Mouse (Mus musculus) embryonic facial prominence, embryonic 15.5 days (tissue): ENCODE measurements around the gene Golph3. TPM values are rescaled to one million over a fixed set of nuclear protein-coding genes. Genes with fewer than 3 reads are reported as not detected.

ENCODE experiments used
- ATAC-seq: fragments of 200-750 bp; cut with Nextera tagmentation; 2 replicates; pipeline ENCODE4 v1.8.0; 2017; ENCODE audit warnings: low read depth, moderate TSS enrichment; ENCODE audit not compliant: insufficient number of reproducible peaks, low FRiP score, low TSS enrichment
- H3K27ac ChIP-seq: fragments of 300-500 bp; sonication (generic); replicated peaks from 2 replicates; pipeline ENCODE4 v1.5.1; 2015; ENCODE audit warnings: mild to moderate bottlenecking, inconsistent platforms
- H3K27me3 ChIP-seq: fragments of 300-500 bp; sonication (generic); 2 replicates; pipeline ENCODE4 v1.6.1; 2015; ENCODE audit warnings: inconsistent platforms
- H3K36me3 ChIP-seq: fragments of 300-500 bp; sonication (generic); 2 replicates; pipeline ENCODE4 v1.6.1; 2015; ENCODE audit warnings: mild to moderate bottlenecking, inconsistent platforms
- H3K4me1 ChIP-seq: fragments of 300-500 bp; sonication (generic); 2 replicates; pipeline ENCODE4 v1.6.1; 2015; ENCODE audit warnings: inconsistent platforms
- H3K4me2 ChIP-seq: fragments of 300-500 bp; sonication (generic); replicated peaks from 2 replicates; pipeline ENCODE4 v1.6.1; 2015; ENCODE audit warnings: mild to moderate bottlenecking, inconsistent platforms
- H3K4me3 ChIP-seq: fragments of 300-500 bp; sonication (generic); replicated peaks from 2 replicates; pipeline ENCODE4 v1.5.1; 2015; ENCODE audit warnings: mild to moderate bottlenecking, inconsistent platforms
- H3K9ac ChIP-seq: fragments of 300-500 bp; sonication (generic); 2 replicates; pipeline ENCODE4 v1.6.1; 2015; ENCODE audit warnings: inconsistent platforms
- H3K9me3 ChIP-seq: fragments of 300-500 bp; sonication (generic); replicated peaks from 2 replicates; pipeline ENCODE4 v1.6.1; 2016; ENCODE audit warnings: inconsistent platforms
- WGBS: fragments of 180-500 bp; shearing (Covaris S2); methylation state at CpG from one replicate; pipeline ENCODE4 v1.1.7; 2015; 5-methylcytosine and 5-hydroxymethylcytosine counted together
- polyA plus RNA-seq: library from polyadenylated mRNA; unstranded; fragments of >200 nt; fragmentation: Nextera tagmentation; extraction: Ambion mirVana; gene quantifications from 2 replicates; pipeline ENCODE4 v1.2.1, GENCODE M21; 2015

Golph3 gene
- polyA plus RNA-seq, 1 experiment from 2014 or later, result 93.5 TPM

GRCm38 (mm10) chr15:12337779-12338137 is 16.5 kb downstream of the Golph3 start:
- WGBS, result 49% methylated on average over 3 of the region's 3 CpGs
- H3K27ac ChIP-seq, result no peak overlapping the region

GRCm38 (mm10) chr15:12340536-12341400 is 19.5 kb downstream of the Golph3 start:
- Histone ChIP-seq H3K27me3 (no peaks in the 10 kb centered on the region), H3K4me3 (no peak overlapping the region), H3K4me1 (peaks cover 6% of the 10 kb centered on the region; the same call in 1 of the 2 replicates), H3K9me3 (no peaks in the 10 kb centered on the region), H3K27ac (no peak overlapping the region), H3K4me2 (no peak overlapping the region), H3K36me3 (peaks cover 17% of the 10 kb centered on the region), H3K9ac (no peak overlapping the region)
- ATAC-seq, result no peak
- WGBS, result 76% methylated on average over 5 of the region's 5 CpGs

More at GRCm38 (mm10) chr15:12337779-12338137, 16.5 kb downstream of the Golph3 start:
- no peak overlapping the region for H3K4me2 ChIP-seq
- H3K4me1 ChIP-seq, result peaks cover 6% of the 10 kb centered on the region; the same call in 1 of the 2 replicates
- H3K9ac ChIP-seq, result no peak overlapping the region
- no peaks in the 10 kb centered on the region for H3K9me3 ChIP-seq
- peaks cover 4% of the 10 kb centered on the region; the same call in 1 of the 2 replicates for H3K36me3 ChIP-seq
- no peak overlapping the region for H3K4me3 ChIP-seq
- no peak for ATAC-seq
- H3K27me3 ChIP-seq, result no peaks in the 10 kb centered on the region

- Histone ChIP-seq H3K9ac (no peak overlapping the region), H3K4me2 (no peak overlapping the region), H3K27me3 (no peaks in the 10 kb centered on the region), H3K4me1 (peaks cover 4% of the 10 kb centered on the region; the same call in 1 of the 2 replicates), H3K9me3 (no peaks in the 10 kb centered on the region), H3K4me3 (no peak overlapping the region), H3K27ac (no peak overlapping the region), H3K36me3 (peaks cover 17% of the 10 kb centered on the region)
- 52% methylated on average over 4 of the region's 4 CpGs for WGBS
- ATAC-seq, result no peak
Measured at GRCm38 (mm10) chr15:12341401-12341758, 20.1 kb downstream of the Golph3 start.

- no peak overlapping the region for H3K9ac ChIP-seq
- H3K27ac ChIP-seq, result no peak overlapping the region
- peaks cover 41% of the 10 kb centered on the region for H3K36me3 ChIP-seq
- H3K4me3 ChIP-seq, result no peak overlapping the region
- no peak overlapping the region for H3K4me2 ChIP-seq
- WGBS, result 94% methylated on average over 3 of the region's 3 CpGs
- H3K27me3 ChIP-seq, result no peaks in the 10 kb centered on the region
- no peak for ATAC-seq
- no peaks in the 10 kb centered on the region for H3K9me3 ChIP-seq
- no peaks in the 10 kb centered on the region for H3K4me1 ChIP-seq
Measured at GRCm38 (mm10) chr15:12346916-12347315, 25.7 kb downstream of the Golph3 start.

- Histone ChIP-seq H3K36me3 (peaks cover 48% of the 10 kb centered on the region), H3K27me3 (no peaks in the 10 kb centered on the region), H3K27ac (no peak overlapping the region), H3K4me1 (no peaks in the 10 kb centered on the region), H3K4me2 (no peak overlapping the region), H3K9ac (no peak overlapping the region), H3K9me3 (no peaks in the 10 kb centered on the region), H3K4me3 (no peak overlapping the region)
- no peak for ATAC-seq
- WGBS, result 76% methylated on average over 3 of the region's 3 CpGs
Measured at GRCm38 (mm10) chr15:12348950-12349349, 27.7 kb downstream of the Golph3 start.

- ATAC-seq, result no peak
- Histone ChIP-seq H3K4me1 (no peaks in the 10 kb centered on the region), H3K9ac (no peak overlapping the region), H3K4me2 (no peak overlapping the region), H3K27ac (no peak overlapping the region), H3K27me3 (no peaks in the 10 kb centered on the region), H3K36me3 (peaks cover 52% of the 10 kb centered on the region), H3K9me3 (no peaks in the 10 kb centered on the region), H3K4me3 (no peak overlapping the region)
- 85% methylated on average over 5 of the region's 5 CpGs for WGBS
Measured at GRCm38 (mm10) chr15:12349840-12350239, 28.6 kb downstream of the Golph3 start.

GRCm38 (mm10) chr15:12351470-12351869 is 30.2 kb downstream of the Golph3 start:
- Histone ChIP-seq H3K36me3 (peaks cover 65% of the 10 kb centered on the region), H3K27me3 (no peaks in the 10 kb centered on the region), H3K4me1 (no peaks in the 10 kb centered on the region), H3K9ac (no peak overlapping the region), H3K9me3 (no peaks in the 10 kb centered on the region), H3K4me2 (no peak overlapping the region), H3K4me3 (no peak overlapping the region), H3K27ac (no peak overlapping the region)
- no peak for ATAC-seq
- 91% methylated on average over 7 of the region's 7 CpGs for WGBS

GRCm38 (mm10) chr15:12354281-12354810 is 33.1 kb downstream of the Golph3 start:
- no peak overlapping the region for H3K4me3 ChIP-seq
- no peaks in the 10 kb centered on the region for H3K27me3 ChIP-seq
- H3K27ac ChIP-seq, result no peak overlapping the region
- no peak overlapping the region for H3K9ac ChIP-seq
- peaks cover 68% of the 10 kb centered on the region for H3K36me3 ChIP-seq
- no peak for ATAC-seq
- 91% methylated on average over 2 of the region's 2 CpGs for WGBS
- H3K4me1 ChIP-seq, result no peaks in the 10 kb centered on the region
- no peaks in the 10 kb centered on the region for H3K9me3 ChIP-seq
- H3K4me2 ChIP-seq, result no peak overlapping the region

- Histone ChIP-seq H3K36me3 (peaks cover 67% of the 10 kb centered on the region), H3K27me3 (no peaks in the 10 kb centered on the region), H3K9ac (no peak overlapping the region), H3K9me3 (no peaks in the 10 kb centered on the region), H3K27ac (no peak overlapping the region), H3K4me3 (no peak overlapping the region), H3K4me1 (no peaks in the 10 kb centered on the region), H3K4me2 (no peak overlapping the region)
- WGBS, result 94% methylated on average over 6 of the region's 6 CpGs
- ATAC-seq, result no peak
Measured at GRCm38 (mm10) chr15:12355261-12355660, 34.0 kb downstream of the Golph3 start.

GRCm38 (mm10) chr15:12355907-12356306 is 34.7 kb downstream of the Golph3 start:
- Histone ChIP-seq H3K27ac (no peak overlapping the region), H3K4me1 (no peaks in the 10 kb centered on the region), H3K27me3 (no peaks in the 10 kb centered on the region), H3K4me3 (no peak overlapping the region), H3K9ac (no peak overlapping the region), H3K4me2 (no peak overlapping the region), H3K36me3 (peaks cover 71% of the 10 kb centered on the region), H3K9me3 (no peaks in the 10 kb centered on the region)
- WGBS, result 77% methylated on average over 7 of the region's 7 CpGs
- ATAC-seq, result no peak

GRCm38 (mm10) chr15:12357459-12357858 is 36.2 kb downstream of the Golph3 start:
- H3K36me3 ChIP-seq, result peaks cover 72% of the 10 kb centered on the region
- H3K4me2 ChIP-seq, result no peak overlapping the region
- H3K9me3 ChIP-seq, result no peaks in the 10 kb centered on the region
- H3K9ac ChIP-seq, result no peak overlapping the region
- no peak overlapping the region for H3K27ac ChIP-seq
- H3K27me3 ChIP-seq, result no peaks in the 10 kb centered on the region
- no peaks in the 10 kb centered on the region for H3K4me1 ChIP-seq
- no peak overlapping the region for H3K4me3 ChIP-seq
- no peak for ATAC-seq

GRCm38 (mm10) chr15:12358384-12358783 is 37.1 kb downstream of the Golph3 start:
- 93% methylated on average over 5 of the region's 5 CpGs for WGBS
- peaks cover 67% of the 10 kb centered on the region for H3K36me3 ChIP-seq

More at GRCm38 (mm10) chr15:12358384-12358783, 37.1 kb downstream of the Golph3 start:
- H3K9me3 ChIP-seq, result no peaks in the 10 kb centered on the region
- H3K4me3 ChIP-seq, result no peak overlapping the region
- H3K9ac ChIP-seq, result no peak overlapping the region
- ATAC-seq, result no peak
- H3K27me3 ChIP-seq, result no peaks in the 10 kb centered on the region
- no peak overlapping the region for H3K27ac ChIP-seq
- no peak overlapping the region for H3K4me2 ChIP-seq
- no peaks in the 10 kb centered on the region for H3K4me1 ChIP-seq
